Comparison of ENCODE assay signal across 10 mouse cellular contexts in genomic region chr7:141079481-141080449, GRCm38 (mm10). TPM values are rescaled to one million over a fixed set of nuclear protein-coding genes. Genes with fewer than 3 reads are reported as not detected.
DNase-seq lines count a peak whose midpoint lies in the region; ATAC-seq and TF ChIP-seq lines count a peak whose summit lies in the region.
"Had no signal": no experiment of that assay in that cellular context is flagged by ENCODE, and none has a peak within 500 bp of the region (broad histone marks: within the 10 kb centered on the region; RNA-seq: fewer than 3 reads in every experiment).

No protein-coding gene starts in this region.

- peak overlapping the region; percentile 48; the same call in 1 of the 2 replicates for H3K27ac ChIP-seq in kidney, embryonic 15.5 days
- 0 out of 2 replicates have a peak overlapping the region, but pooled peaks have one; percentile 46 for H3K27ac ChIP-seq in lung, embryonic 14.5 days (ENCODE audit: low read depth)
- H3K27ac ChIP-seq in layer of hippocampus, adult 2 months, result no peak overlapping the region

- peak; percentile 47 to 73 for DNase-seq in urinary bladder, adult 18-20 months (ENCODE audit: low spot score in 2 of 2)
- DNase-seq in urinary bladder, postnatal 10 days (ENCODE audit: low spot score), result no peak
- DNase-seq in lung, embryonic 14.5 days, result peak; percentile 56
- DNase-seq in embryo, embryonic 9.5 days (ENCODE audit: extremely low spot score), result no peak
- no peak for DNase-seq in gastrocnemius, adult 18-20 months (ENCODE audit: low spot score)
- no peak for DNase-seq in layer of hippocampus, adult 2 months (ENCODE audit: low spot score in 2 of 2)
- no peak for DNase-seq in adrenal gland, adult (ENCODE audit: inconsistent age in 2 of 2, low spot score in 1 of 2)

- peak overlapping the region; percentile 52 for H3K4me2 ChIP-seq in kidney, embryonic 15.5 days
- H3K4me2 ChIP-seq in lung, embryonic 14.5 days, result peak overlapping the region; percentile 51

- no peaks in the 10 kb centered on the region for H3K9me3 ChIP-seq in kidney, embryonic 15.5 days (replicated peaks)
- H3K9me3 ChIP-seq in lung, embryonic 14.5 days (ENCODE audit: low read depth, low read length), result no peaks in the 10 kb centered on the region

- WGBS in kidney, embryonic 15.5 days, result 22% methylated on average over 34 of the region's 34 CpGs
- WGBS in lung, embryonic 14.5 days, result 22% methylated on average over 34 of the region's 34 CpGs

- H3K27me3 ChIP-seq in kidney, embryonic 15.5 days, result peaks cover 20% of the 10 kb centered on the region; the same call in 1 of the 2 replicates
- H3K27me3 ChIP-seq in lung, embryonic 14.5 days (ENCODE audit: insufficient read depth, low read length), result no peaks in the 10 kb centered on the region

- peak overlapping the region; percentile 37 for H3K4me3 ChIP-seq in kidney, embryonic 15.5 days (replicated peaks)
- peak overlapping the region; percentile 37 for H3K4me3 ChIP-seq in lung, embryonic 14.5 days (ENCODE audit: low read depth, low read length)
- H3K4me3 ChIP-seq in layer of hippocampus, adult 2 months, result no peak overlapping the region

- TF ChIP-seq CTCF in lung, embryonic 14.5 days (IDR thresholded peaks at IDR 0.05; ENCODE audit: low read depth), result no peak
- no peak for TF ChIP-seq CTCF in layer of hippocampus, adult 2 months (conservative IDR thresholded peaks at IDR 0.05)

- peak; percentile 34; the same call in 1 of the 2 replicates for ATAC-seq in kidney, embryonic 15.5 days (replicated peaks; ENCODE audit: low FRiP score)
- peak; percentile 76 for ATAC-seq in lung, embryonic 14.5 days (ENCODE audit: insufficient read depth)

- peaks cover 10% of the 10 kb centered on the region; the same call in 1 of the 2 replicates for H3K4me1 ChIP-seq in kidney, embryonic 15.5 days
- H3K4me1 ChIP-seq in lung, embryonic 14.5 days (ENCODE audit: insufficient read depth), result no peaks in the 10 kb centered on the region

- H3K9ac ChIP-seq in kidney, embryonic 15.5 days, result peak overlapping the region; percentile 31; the same call in 1 of the 2 replicates
- peak overlapping the region; percentile 44 for H3K9ac ChIP-seq in lung, embryonic 14.5 days

- H3K36me3 ChIP-seq in kidney, embryonic 15.5 days, result no peaks in the 10 kb centered on the region
- H3K36me3 ChIP-seq in lung, embryonic 14.5 days (ENCODE audit: insufficient read depth), result no peaks in the 10 kb centered on the region

RNA-seq across cellular contexts. Expression of gene Pkp3, which starts 1.7 kb away (rescaled TPM):
- 7.8 and 7.9 TPM in 2 replicates for polyA plus RNA-seq in kidney, embryonic 15.5 days (2015; fragmentation: Nextera tagmentation; extraction: Ambion mirVana)
- polyA plus RNA-seq in lung, embryonic 14.5 days (2014; fragmentation: Nextera tagmentation; extraction: Ambion mirVana), result 7.5 and 8.7 TPM in 2 replicates
- total RNA-seq in gastrocnemius, adult 18-20 months (2021), result not detected
- total RNA-seq in layer of hippocampus, adult 2 months (2021), result not detected
- total RNA-seq: left cerebral cortex, postnatal 10 days; MEL had no signal

RNA-seq across cellular contexts. Expression of gene B4galnt4, which starts 18.9 kb away (rescaled TPM):
- 12.4 and 15.4 TPM in 2 replicates for polyA plus RNA-seq in kidney, embryonic 15.5 days (2015; fragmentation: Nextera tagmentation; extraction: Ambion mirVana)
- polyA plus RNA-seq in lung, embryonic 14.5 days (2014; fragmentation: Nextera tagmentation; extraction: Ambion mirVana), result 5.6 and 7.1 TPM in 2 replicates
- not detected for total RNA-seq in gastrocnemius, adult 18-20 months (2021)
- 100 to 1,000 TPM in 1 of 2 experiments, 10 to 100 TPM in 1; 93.4 to 101 TPM for total RNA-seq in layer of hippocampus, adult 2 months (2021)

RNA-seq across cellular contexts. Expression of gene Sigirr, which starts 20.6 kb away (rescaled TPM):
- 20.8 and 24.7 TPM in 2 replicates for polyA plus RNA-seq in kidney, embryonic 15.5 days (2015; fragmentation: Nextera tagmentation; extraction: Ambion mirVana)
- 7.8 and 9.8 TPM in 2 replicates for polyA plus RNA-seq in lung, embryonic 14.5 days (2014; fragmentation: Nextera tagmentation; extraction: Ambion mirVana)
- total RNA-seq in gastrocnemius, adult 18-20 months (2021), result 1 to 10 TPM; 1.1 to 2.9 TPM
- total RNA-seq in layer of hippocampus, adult 2 months (2021), result 1 to 10 TPM; 2.1 to 2.5 TPM

RNA-seq across cellular contexts. Expression of gene Ano9, which starts 37.8 kb away (rescaled TPM):
- 6.0 TPM in 2 replicates for polyA plus RNA-seq in kidney, embryonic 15.5 days (2015; fragmentation: Nextera tagmentation; extraction: Ambion mirVana)
- polyA plus RNA-seq in lung, embryonic 14.5 days (2014; fragmentation: Nextera tagmentation; extraction: Ambion mirVana), result 4.2 and 4.3 TPM in 2 replicates
- not detected for total RNA-seq in gastrocnemius, adult 18-20 months (2021)
- total RNA-seq in layer of hippocampus, adult 2 months (2021), result not detected
- total RNA-seq: left cerebral cortex, postnatal 10 days had no signal

RNA-seq across cellular contexts. Expression of gene Ptdss2, which starts 42.4 kb away (rescaled TPM):
- polyA plus RNA-seq in kidney, embryonic 15.5 days (2015; fragmentation: Nextera tagmentation; extraction: Ambion mirVana), result 79.9 and 83.4 TPM in 2 replicates
- polyA plus RNA-seq in lung, embryonic 14.5 days (2014; fragmentation: Nextera tagmentation; extraction: Ambion mirVana), result 50.6 and 57.7 TPM in 2 replicates
- total RNA-seq in gastrocnemius, adult 18-20 months (2021), result 10 to 100 TPM; 20.2 to 21.1 TPM
- total RNA-seq in layer of hippocampus, adult 2 months (2021), result 10 to 100 TPM; 50.8 to 64.4 TPM

Comparison
In these comparisons a context has a peak if more than half of its experiments do, and no peak if none do; other contexts are left out.
1. DNase-seq: peak in urinary bladder, adult 18-20 months (2 of 2) and lung, embryonic 14.5 days (single experiment); none in urinary bladder, postnatal 10 days (single experiment), embryo, embryonic 9.5 days (single experiment), gastrocnemius, adult 18-20 months (single experiment), layer of hippocampus, adult 2 months (0 of 2) and adrenal gland, adult (0 of 2).
2. RNA of gene B4galnt4, which starts 18.9 kb away (total RNA-seq): 93.4 to 101 TPM in layer of hippocampus, adult 2 months; not detected in gastrocnemius, adult 18-20 months; every median in the first group is over 10 times any median in the second.